Mouse (Mus musculus): Measurements from ENCODE around the gene Cdkal1.

The Cdkal1 gene

DNA sequence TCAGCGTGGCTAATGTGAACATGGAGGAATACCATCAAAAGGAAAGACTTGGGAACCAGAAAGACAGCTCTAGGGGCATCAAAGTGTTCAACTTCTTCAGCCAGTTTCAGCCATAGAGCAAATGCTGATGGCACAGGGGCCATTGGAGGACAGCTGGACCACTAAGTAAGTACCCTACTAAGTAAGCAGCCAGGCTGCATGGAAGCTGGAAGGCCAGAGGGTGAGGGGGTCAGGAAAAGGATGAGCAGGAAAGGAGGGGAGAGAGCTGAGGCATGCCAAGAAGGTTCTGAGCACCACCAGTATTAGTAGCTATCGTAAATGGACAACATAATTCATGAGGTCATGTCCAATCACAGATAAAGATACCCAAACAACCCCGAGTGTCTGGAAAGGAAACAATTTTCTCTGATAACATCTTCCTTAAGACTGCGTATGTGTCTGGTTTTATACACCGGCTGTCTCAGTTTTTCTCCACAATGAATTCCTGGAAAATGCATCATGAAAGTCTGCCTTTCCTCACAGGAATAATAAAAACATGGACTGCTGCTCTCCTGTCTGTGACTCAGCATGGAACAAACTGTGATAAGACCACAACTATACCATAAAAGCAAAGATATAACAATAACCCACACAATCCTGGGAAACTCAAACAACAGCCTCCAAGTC lies 352.9 kb downstream of the Cdkal1 start:
- DNase-seq (ENCODE audit: low read depth, low spot score) = no peak

DNA sequence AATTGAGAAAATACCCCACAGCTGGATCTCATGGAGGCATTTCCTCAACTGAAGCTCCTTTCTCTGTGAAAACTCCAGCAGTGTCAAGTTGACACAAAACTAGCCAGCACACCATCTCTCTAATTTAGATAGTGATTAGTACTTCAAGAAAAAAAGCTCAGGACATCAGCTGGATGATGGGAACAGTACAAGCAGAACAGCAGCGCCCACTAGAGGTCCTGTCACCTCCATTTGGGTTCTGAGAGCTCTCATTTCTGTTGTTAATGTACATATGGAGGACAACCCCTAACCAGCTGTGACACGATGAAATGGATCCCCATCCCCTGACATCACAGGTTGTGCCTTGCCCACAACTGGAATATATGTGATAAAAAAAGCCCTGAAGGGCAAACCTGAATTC lies 354.3 kb downstream of the Cdkal1 start:
- no peak for DNase-seq (ENCODE audit: low read depth, low spot score)

DNA sequence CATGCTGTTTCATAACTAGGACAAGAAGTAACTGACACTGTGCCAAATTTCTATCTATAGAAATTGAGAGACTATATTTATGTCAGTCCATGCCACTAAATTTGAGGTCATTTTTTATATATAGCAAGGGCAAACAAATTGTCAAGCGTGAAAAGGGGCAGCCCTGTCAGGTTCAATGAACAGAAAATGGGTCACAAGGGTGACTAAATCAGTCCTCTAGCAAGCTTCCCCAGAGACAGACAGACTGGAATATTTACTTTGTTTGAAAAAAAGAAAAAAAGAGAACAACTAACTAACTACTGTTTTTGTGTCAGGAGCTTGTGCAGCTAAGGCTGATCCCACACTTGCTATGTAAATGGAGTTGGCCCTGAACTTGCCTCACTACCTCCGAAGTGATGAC lies 355.7 kb downstream of the Cdkal1 start:
- no peak for DNase-seq (ENCODE audit: low read depth, low spot score)

DNA sequence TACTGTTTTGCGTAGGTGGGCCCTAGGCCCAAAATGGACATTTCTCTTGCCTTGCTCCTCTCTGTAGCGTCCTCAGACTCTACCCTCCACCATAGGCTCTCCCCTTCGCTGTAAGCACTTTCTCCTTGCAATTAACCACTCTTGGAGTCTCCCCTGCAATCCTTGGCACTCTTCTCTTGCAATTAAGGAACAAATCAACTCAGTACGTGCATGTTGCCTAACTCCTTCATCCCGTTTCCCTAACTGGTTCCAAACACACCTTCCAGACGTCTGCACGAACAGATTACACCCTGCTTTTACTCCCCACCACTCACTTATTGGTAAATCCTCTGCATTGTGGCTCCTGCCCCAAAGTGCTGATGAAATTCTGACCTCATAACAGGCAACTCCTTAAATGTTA lies 358.2 kb downstream of the Cdkal1 start:
- no peak for DNase-seq (ENCODE audit: low read depth, low spot score)

DNA sequence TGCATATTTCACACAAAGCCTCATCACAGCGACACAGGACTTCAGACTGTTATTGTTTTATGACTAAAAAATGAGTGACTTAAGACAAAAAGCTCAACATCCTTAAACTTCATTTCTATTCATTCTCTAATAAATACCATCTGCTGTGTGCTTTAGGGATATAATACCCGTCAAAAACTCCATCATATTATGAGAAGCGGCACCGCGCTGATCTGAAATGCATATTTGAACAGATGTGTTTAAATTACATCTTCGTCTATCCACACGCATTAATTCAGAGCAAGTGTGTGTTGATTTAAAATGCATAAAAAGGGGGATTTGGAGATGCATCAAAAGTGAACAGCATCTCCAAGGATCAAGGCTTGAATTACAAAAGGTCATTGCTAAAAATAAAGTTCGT lies 365.1 kb downstream of the Cdkal1 start:
- no peak for DNase-seq (ENCODE audit: low read depth, low spot score)

DNA sequence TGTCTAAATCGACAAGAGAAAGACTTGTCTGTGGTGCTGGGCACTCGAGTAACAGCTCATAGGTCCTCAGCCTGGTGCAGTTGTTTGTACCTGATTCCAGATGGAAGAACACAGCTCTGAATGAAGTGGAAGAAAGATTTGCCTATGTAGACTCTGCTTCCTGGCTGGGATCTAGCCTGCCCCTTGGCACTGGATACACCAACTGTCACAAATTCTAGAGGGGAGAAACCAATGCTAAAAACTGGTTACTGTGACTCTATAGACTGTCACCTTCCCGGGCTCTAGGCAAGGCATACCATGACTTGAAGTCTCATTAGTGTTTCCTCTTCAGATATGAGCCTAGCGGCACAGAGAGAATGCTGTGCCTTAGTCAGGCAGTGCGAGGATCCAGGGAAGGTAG lies 366.0 kb downstream of the Cdkal1 start:
- DNase-seq (ENCODE audit: low read depth, low spot score) = no peak

DNA sequence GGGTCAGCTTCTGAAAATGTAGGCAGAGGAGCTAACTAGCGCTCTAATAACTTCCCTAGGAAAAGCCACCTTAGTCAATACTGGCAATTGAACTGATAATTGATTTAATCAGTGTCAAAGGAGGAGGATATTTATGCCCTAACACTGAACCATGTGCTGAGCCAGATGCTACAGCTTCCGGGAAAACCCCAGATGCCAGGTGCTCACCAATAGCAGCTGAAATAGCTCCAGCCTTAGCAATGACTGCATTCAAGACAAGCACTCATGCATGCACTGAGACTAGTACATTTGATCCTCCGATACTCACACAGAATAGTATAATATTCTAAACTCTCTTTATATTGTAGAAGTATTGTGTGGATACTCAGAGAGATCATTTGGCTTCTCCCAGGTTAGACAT lies 368.8 kb downstream of the Cdkal1 start:
- no peak for DNase-seq (ENCODE audit: low read depth, low spot score)

DNA sequence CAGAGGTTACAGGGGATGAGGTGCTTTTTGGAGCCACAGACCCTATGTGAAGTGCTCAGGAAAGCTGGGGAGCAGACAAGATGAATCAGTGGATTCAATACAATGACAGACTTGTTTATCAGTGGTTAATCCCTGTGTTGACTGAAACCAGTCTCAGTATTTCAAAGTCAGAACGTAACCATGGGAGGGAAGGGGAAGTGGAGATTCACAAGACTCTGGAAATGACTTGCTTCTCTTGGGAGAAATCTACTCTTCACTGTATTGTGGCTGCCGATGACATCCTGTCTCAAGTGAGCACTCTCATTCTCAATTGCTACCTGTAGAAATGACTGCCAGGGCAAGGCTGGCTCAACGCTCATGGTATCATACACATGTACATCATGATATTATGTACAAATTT lies 371.5 kb downstream of the Cdkal1 start:
- DNase-seq (ENCODE audit: low read depth, low spot score) = no peak

DNA sequence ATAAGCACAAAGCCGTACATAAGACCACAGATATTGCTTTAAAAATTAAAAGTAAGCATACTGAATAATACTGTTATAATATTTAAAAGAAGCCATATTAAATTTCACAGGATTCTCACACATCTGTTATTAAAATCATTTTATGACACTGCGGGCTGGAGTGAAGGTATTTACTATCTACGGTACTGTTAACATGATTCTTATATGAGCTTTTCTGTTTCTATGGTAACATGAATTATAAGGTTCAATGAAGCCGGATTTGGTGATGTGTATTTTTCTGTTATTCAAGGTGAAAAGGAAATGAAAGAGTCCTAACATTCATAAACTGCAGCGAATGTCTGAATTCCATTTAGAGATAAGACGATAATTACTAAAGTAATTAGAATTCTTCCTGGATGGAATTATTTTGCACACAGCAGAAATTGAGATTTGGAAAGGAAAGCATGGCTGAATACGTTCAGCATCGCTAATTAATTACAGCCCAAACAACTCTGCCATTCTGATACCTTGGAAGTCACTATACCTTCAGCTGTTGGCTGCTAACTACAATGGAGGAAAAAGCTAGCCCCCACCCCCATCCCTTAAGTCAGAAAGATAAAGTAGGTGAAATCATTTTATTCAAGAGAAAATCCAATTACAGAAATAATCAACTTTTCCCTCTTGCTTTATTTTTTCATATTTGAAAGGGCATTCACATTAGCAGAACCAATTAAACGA lies 373.2 kb downstream of the Cdkal1 start:
- no peak for DNase-seq (ENCODE audit: low read depth, low spot score)

DNA sequence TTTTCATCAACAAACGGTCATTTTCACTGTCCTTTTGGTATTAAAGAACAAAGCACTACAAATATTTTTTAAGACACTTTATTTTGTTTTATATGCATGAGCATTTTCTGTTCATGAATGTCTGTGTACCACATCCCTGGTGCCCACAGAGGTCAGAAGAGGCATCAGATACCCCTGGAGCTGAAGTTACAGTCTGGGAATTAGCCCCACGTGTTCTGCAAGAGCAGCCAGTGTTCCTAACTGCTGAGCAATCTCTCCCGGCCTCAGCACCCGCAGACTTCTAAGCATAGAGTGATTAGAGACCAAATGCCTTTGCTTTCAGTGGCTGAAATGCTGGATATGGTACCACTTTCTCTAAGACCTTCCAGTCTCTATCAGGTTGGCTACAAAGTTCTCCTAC lies 379.1 kb downstream of the Cdkal1 start:
- DNase-seq (ENCODE audit: low read depth, low spot score) = no peak

DNA sequence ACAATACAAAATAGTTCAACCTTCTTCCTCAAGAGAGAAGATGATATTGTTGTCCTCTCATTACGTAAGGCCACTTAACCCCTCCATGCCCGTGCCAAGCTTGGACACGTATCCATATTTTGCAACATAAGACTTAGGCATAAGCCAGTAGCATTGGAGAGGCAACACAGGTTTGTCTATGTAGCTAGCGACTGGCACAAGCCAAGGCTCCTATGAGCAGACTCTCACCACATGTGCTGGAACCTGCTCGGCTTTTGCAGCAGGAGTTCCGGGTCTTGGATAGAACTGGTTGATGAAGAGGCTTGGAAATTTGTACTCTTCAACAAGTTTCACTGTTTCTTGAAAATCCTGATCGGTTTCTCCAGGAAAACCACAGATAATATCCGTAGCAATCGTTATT lies 381.2 kb downstream of the Cdkal1 start:
- DNase-seq (ENCODE audit: low read depth, low spot score) = no peak

DNA sequence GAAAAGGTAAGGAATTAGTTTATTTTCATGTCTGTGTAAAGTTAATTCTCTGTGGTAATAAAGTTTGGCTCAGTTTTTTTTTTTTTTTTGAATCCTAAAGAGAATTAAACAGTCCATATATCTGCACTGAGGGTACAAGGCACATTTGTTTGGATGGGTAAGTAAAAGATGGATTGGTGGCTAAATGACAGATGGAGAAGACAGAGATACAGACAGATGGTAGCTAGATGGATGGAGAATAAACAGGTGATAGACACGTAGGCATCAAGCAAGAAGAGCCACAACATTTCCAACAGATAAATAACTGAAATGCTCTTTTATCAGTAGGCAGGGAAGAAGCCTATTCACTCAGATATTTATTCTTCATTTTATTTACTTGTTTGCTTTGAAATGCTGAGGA lies 381.7 kb downstream of the Cdkal1 start:
- DNase-seq (ENCODE audit: low read depth, low spot score) = no peak

DNA sequence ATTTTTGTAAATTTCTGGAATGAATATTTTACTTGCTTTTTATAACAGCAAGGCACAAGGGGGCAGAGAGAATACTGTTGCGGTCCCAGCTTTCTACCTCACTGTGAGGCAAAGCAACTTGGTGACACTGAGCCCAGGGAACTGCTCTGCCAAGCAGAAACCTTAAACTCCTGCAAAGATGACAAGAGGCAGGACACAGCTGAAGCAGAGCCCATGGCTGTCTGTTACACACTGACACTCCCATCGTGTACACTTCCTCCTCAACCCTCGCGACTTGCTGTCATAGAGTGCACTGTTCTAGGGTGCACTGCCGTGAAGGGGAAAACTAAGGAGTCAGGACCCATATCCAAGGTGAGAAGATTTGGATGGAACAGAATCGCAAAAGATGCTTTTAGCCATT lies 393.2 kb downstream of the Cdkal1 start:
- DNase-seq (ENCODE audit: low read depth, low spot score) = no peak

DNA sequence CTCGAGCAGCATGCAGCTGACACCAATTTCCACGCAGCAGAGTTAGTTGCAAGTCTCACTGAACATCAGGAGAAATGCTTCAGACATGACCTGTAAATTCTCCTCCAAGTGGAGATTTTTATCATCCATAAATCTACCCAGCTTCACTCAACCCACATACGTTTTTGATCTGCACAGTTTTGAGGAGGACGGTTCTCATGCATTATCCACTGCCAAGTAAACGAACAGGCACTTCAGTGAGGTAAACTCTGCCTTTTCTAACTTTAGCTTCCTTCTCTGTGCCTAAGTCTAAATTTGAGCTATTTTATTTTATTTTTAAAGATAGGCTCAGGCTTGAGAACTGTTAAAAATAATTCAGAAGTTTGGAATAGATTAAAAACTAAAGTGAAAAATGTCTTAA lies 394.7 kb downstream of the Cdkal1 start:
- DNase-seq (ENCODE audit: low read depth, low spot score) = no peak

DNA sequence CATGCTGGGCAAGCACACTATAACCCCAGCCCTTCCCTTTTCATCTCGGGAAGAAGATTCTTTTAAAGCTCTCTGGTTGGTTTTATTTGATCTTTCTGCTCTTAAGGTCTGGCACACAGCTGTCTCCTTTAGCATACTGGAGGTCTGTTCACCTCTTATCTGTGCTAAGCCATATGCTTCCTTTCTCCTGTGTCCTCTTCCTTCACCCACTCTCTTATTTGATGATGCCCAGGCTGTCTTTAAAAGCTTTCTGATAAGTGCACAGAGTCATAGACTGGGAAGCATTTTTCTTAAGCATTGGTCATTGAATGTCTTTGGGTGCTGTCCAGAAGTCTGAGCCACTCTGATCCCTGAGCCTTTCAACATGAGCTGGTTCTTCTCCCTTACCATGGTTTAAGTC lies 397.1 kb downstream of the Cdkal1 start:
- no peak for DNase-seq (ENCODE audit: low read depth, low spot score)

DNA sequence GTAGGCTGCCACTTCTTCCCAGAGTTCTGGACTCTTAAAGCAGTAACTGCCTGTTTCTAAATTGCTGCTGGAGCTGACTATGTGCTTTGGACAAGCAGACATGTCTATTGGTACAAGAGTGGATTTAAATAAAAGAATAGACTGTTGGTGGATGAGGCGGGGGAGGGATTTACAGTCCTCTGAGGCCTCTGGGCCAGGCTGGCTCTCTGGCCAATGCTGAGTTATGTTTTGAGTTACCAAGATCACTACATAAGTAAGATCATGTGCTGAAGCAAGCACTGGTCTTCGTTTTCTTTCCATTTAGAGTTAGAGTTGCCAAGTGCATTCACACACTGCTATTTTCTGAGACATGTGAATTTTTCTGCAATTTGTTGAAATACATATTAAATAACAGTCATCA lies 418.4 kb downstream of the Cdkal1 start:
- DNase-seq (ENCODE audit: low read depth, low spot score) = no peak

DNA sequence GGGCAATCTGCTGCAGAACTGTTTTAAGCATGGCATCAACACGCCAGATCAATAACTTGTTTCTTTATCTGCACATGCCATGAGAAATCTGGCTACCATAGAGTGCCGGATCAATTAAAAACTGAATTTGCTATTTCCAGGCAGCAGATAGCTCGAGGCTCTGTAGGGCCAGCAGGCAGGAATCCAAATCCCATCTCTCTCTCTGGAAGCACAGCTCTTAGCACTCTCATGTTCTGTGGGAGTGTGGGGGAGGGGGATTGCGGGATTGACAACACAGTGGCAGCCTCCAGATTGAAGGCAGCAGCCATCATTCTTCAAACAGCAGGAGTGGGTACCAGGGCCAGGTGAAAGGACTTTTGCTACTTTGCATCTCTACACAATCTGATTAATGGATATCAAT lies 420.7 kb downstream of the Cdkal1 start:
- no peak for DNase-seq (ENCODE audit: low read depth, low spot score)

DNA sequence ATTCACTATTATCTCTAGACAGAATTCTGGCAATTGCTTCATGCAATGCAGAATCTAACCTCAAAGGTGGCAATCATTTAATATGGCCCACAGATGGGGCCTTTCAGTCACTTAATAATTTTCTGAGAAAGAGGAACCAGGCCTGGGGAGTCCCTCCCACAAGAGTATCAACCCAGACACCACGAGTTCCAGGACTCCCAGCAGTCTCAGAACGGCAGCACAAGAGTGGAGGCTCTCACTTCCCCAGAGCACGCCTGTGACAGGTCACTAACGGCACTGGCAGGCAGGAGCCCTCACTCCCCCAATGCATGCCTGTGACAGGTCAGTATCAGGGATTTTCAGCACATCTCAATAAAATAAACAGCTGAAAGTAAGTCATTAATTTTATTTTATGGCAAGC lies 424.6 kb downstream of the Cdkal1 start:
- no peak for DNase-seq (ENCODE audit: low read depth, low spot score)

DNA sequence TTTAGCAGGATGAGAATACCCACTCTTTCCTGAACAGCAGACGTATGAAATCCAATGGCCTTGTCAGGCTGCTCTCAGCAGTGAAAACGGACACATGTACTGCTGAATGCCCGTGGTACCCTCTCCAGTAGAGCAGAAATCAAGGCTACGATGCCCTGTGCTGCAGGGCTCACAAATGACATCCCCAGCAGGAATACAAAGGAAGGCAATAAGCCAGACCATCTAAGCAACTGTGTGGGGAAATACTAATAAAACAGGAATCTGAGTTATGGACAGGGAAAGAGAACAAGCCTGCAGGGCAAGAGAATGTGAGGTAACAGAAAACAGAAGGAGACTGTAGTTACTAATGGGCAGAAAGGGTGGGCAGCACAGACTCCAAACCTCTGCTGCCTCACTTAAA lies 425.6 kb downstream of the Cdkal1 start:
- no peak for DNase-seq (ENCODE audit: low read depth, low spot score)

DNA sequence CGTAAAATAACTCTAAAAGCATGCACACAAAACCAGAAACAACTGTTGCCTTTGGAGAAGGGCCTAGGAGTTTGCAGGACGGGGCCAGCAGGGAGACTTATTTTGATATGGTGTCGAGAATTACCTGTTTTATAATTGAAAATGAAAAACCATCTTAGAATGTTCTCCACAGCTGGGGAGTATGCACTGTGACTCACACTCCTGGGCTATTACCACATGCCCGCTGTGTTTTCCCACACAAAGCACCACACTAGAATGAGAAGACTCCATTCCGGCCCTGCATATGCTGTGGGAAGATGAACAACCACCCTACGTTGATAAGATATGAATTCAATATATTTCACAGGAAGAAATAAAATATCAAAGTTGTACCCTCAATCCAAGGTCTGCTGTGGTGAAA lies 426.3 kb downstream of the Cdkal1 start:
- DNase-seq (ENCODE audit: low read depth, low spot score) = no peak

DNA sequence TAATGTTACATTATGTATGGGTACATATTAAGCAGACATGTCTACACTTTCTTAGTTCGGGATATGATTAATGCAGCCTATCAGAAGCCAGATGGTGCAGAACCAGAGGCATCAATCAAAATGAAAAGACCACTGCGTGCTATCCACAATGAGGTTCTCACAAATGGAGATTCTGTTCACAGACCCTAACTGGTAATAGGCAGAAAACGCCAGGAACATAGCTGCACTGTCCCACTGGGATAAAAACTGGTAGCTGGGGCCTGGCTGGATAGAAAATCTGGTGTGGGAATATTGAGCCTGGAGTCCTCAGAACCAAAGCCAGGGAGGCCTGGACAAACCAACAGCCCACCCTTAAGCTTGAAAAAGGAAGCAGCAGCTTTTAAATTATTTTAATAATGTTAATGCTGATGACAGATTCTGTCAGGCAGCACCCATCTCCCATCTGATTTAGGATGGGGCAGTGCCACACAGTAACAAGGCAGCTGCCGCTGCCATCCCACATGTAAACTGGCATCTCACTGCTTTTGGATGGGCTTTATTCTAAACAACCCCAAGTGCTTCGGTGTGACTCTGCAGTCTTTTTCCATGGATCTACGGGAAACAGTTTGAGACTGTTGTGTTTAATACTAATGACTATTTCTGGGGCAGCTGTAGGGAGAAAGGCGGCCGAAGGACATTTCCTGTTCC lies 438.9 kb downstream of the Cdkal1 start:
- DNase-seq (ENCODE audit: low read depth, low spot score) = no peak

DNA sequence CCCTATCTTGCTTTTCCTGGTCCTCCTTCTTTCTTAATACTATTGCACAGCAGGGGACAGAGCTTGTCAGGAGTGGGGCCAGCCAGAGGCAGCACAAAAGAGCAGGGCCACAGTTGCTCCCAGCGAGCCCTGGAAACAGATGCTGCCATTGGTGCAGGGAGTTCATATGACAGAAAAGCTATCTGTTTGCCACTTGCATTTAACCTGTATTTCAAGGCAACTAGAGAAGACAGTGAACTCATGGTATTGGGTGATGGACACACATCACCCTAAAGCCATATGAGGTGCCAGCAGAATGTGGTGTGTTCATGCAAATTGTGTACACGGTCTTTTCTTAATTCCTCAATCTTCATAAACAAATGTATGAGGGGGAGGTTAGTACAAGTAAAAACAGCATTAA lies 439.5 kb downstream of the Cdkal1 start:
- DNase-seq (ENCODE audit: low read depth, low spot score) = no peak

DNA sequence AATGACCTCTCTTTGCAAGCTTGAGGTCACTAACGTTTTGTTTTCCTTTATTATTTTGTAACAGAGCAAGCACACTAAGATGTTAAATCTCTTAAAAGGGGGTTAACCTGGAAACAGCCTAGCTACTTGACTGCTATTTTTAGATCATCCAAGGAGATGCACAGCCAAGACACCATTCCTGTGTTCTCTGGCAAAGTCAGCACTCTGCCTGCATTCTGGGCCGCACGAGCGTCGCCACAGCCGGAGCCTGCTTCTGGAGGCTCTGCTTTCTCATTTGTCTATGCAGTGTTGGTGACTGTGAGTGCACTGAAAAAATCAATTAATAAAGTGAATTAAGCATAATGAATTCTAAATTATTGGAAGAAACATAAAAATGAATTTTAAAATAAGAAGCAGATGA lies 440.6 kb downstream of the Cdkal1 start:
- no peak for DNase-seq (ENCODE audit: low read depth, low spot score)
